Mouse (Mus musculus) intestine, postnatal 0 days (tissue): ENCODE results near the gene Calm2. TPM values are rescaled to one million over a fixed set of nuclear protein-coding genes. Genes with fewer than 3 reads are reported as not detected.
A peak's percentile ranks its signal among the peaks of the same experiment; 100 is the strongest.

Experiments
- ATAC-seq: fragments of 200-750 bp; cut with Nextera tagmentation; 2 replicates; pipeline ENCODE4 v1.8.0; 2017; ENCODE audit warnings: mild to moderate bottlenecking, moderate TSS enrichment, moderate library complexity
- H3K27ac ChIP-seq: fragments of 300-500 bp; sonication (generic); 2 replicates; pipeline ENCODE4 v1.5.1; 2014; ENCODE audit warnings: mild to moderate bottlenecking, low read depth, low read length, moderate library complexity
- H3K27me3 ChIP-seq: fragments of 300-500 bp; sonication (generic); replicated peaks from 2 replicates; pipeline ENCODE4 v1.6.1; 2014; ENCODE audit warnings: low read length, mixed read lengths; ENCODE audit not compliant: control insufficient read depth, insufficient read depth
- H3K36me3 ChIP-seq: fragments of 300-500 bp; sonication (generic); 2 replicates; pipeline ENCODE4 v1.6.1; 2014; ENCODE audit warnings: mild to moderate bottlenecking, moderate library complexity; ENCODE audit not compliant: control insufficient read depth, insufficient read depth
- H3K4me1 ChIP-seq: fragments of 300-500 bp; sonication (generic); replicated peaks from 2 replicates; pipeline ENCODE4 v1.6.1; 2014; ENCODE audit warnings: antibody characterized with exemption, low read length, mixed read lengths; ENCODE audit not compliant: control insufficient read depth, insufficient read depth
- H3K4me2 ChIP-seq: fragments of 300-500 bp; sonication (generic); replicated peaks from 2 replicates; pipeline ENCODE4 v1.6.1; 2014; ENCODE audit warnings: low read depth, mild to moderate bottlenecking, moderate library complexity
- H3K4me3 ChIP-seq: fragments of 300-500 bp; sonication (generic); 2 replicates; pipeline ENCODE4 v1.5.1; 2014; ENCODE audit warnings: low read depth, low read length
- H3K9ac ChIP-seq: fragments of 300-500 bp; sonication (generic); 2 replicates; pipeline ENCODE4 v1.6.1; 2014; ENCODE audit warnings: mild to moderate bottlenecking, low read depth, low read length
- H3K9me3 ChIP-seq: fragments of 300-500 bp; sonication (generic); 2 replicates; pipeline ENCODE4 v1.6.1; 2016; ENCODE audit warnings: mixed run types; ENCODE audit not compliant: control insufficient read depth
- CTCF ChIP-seq: sonication (generic); IDR thresholded peaks from 2 replicates; pipeline ENCODE4 v1.5.1; 2016; ENCODE audit warnings: low read depth, mild to moderate bottlenecking, control low read depth, antibody characterized with exemption, moderate library complexity
- WGBS: fragments of 180-500 bp; shearing (Covaris S2); extraction: QIAGEN DNeasy Blood & Tissue Kit; methylation state at CpG from one replicate; pipeline ENCODE4 v1.1.7; 2014; 5-methylcytosine and 5-hydroxymethylcytosine counted together
- polyA plus RNA-seq: library from polyadenylated mRNA; unstranded; fragments of >200 nt; fragmentation: Nextera tagmentation; extraction: Ambion mirVana; gene quantifications from 2 replicates; pipeline ENCODE4 v1.2.1, GENCODE M21; 2015

The Calm2 gene
- polyA plus RNA-seq, 1 experiment from 2014 or later, result 774 TPM

DNA sequence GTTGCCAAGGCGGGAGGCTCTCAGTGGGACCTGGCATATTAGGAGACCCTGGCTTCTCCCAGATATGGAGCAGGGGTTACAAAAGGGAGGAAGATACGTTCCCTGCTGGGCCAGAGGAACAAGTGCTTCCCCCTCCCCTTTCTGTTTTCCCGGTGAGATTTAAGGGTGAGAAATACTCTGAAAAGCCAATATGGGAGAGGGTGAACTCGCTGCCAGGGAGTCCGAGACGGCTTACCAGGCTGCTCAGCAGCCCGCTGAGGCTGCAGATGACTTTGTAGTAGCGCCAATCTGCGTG lies 26.7 kb upstream of the Calm2 start:
- no peaks in the 10 kb centered on the region for H3K9me3 ChIP-seq
- H3K4me2 ChIP-seq, result peak overlapping the region; percentile 70
- peak overlapping the region; percentile 26 for H3K4me3 ChIP-seq
- H3K36me3 ChIP-seq, result no peaks in the 10 kb centered on the region
- no peak overlapping the region for H3K27ac ChIP-seq
- 39% methylated on average over 9 of the region's 9 CpGs for WGBS
- ATAC-seq, result no peak
- peak overlapping the region; percentile 37; the same call in 1 of the 2 replicates for H3K9ac ChIP-seq
- TF ChIP-seq CTCF, result no peak
- H3K4me1 ChIP-seq, result peaks cover 16% of the 10 kb centered on the region
- H3K27me3 ChIP-seq, result no peaks in the 10 kb centered on the region

GRCm38 (mm10) chr17:87472879-87473278 lies 26.1 kb upstream of the Calm2 start:
- H3K27ac ChIP-seq, result no peak overlapping the region
- no peak for ATAC-seq
- peaks cover 16% of the 10 kb centered on the region for H3K4me1 ChIP-seq
- no peak overlapping the region for H3K4me3 ChIP-seq
- WGBS, result 55% methylated on average over 10 of the region's 10 CpGs
- no peaks in the 10 kb centered on the region for H3K36me3 ChIP-seq
- peak; percentile 15; the same call in 1 of the 2 replicates for TF ChIP-seq CTCF
- no peaks in the 10 kb centered on the region for H3K27me3 ChIP-seq
- no peak overlapping the region for H3K9ac ChIP-seq
- H3K9me3 ChIP-seq, result no peaks in the 10 kb centered on the region
- H3K4me2 ChIP-seq, result no peak overlapping the region

DNA sequence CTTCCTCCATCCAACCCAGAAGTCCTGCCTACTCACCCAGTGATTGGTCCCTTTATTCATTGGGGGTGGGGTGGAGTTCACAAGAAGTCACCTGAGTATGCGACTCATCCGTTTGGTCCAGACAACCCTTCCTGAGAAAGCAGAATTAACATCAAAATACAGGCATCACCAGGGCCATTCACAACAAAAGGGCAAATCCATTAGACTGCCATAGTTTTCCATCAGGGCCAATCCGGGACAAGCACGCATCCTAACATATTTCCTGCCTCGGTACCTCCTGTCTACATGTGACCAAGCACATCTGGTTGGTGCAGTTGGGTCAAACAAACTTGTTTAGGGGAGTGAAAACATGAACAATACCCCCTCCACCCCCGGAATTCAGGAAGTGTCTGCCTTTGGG lies 24.9 kb upstream of the Calm2 start:
- ATAC-seq, result no peak
- Histone ChIP-seq H3K4me3 (no peak overlapping the region), H3K9ac (no peak overlapping the region), H3K27me3 (no peaks in the 10 kb centered on the region), H3K4me2 (no peak overlapping the region), H3K9me3 (no peaks in the 10 kb centered on the region), H3K36me3 (no peaks in the 10 kb centered on the region), H3K4me1 (peaks cover 16% of the 10 kb centered on the region), H3K27ac (no peak overlapping the region)
- TF ChIP-seq CTCF, result no peak
- WGBS, result 81% methylated on average over 6 of the region's 6 CpGs

GRCm38 (mm10) chr17:87470797-87471196 lies 24.1 kb upstream of the Calm2 start:
- no peak overlapping the region for H3K4me3 ChIP-seq
- no peak for TF ChIP-seq CTCF
- H3K27ac ChIP-seq, result no peak overlapping the region
- no peak overlapping the region for H3K9ac ChIP-seq
- no peaks in the 10 kb centered on the region for H3K9me3 ChIP-seq
- ATAC-seq, result no peak
- H3K36me3 ChIP-seq, result no peaks in the 10 kb centered on the region
- H3K27me3 ChIP-seq, result no peaks in the 10 kb centered on the region
- H3K4me1 ChIP-seq, result peaks cover 16% of the 10 kb centered on the region
- 39% methylated on average over 8 of the region's 8 CpGs for WGBS
- no peak overlapping the region for H3K4me2 ChIP-seq

DNA sequence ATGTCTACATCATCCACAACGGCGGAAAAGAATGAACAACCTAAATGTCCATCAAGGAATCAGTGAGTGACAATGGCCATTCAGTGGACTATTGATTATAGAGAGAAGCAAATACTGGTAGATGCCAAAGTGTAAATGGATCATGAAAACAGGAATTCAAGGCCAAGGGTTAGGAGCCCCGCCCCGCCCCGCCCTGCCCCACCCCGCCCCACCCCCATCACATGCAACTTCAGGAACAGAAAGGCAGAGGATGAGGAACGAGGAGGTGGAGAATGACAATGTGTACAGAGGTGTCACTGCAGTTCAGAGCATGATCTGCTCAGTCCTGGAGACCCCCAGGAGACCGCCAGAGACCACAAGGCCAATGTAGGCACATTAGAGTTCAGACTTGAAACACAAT lies 23.5 kb upstream of the Calm2 start:
- no peak overlapping the region for H3K27ac ChIP-seq
- no peak overlapping the region for H3K4me2 ChIP-seq
- WGBS, result 45% methylated on average over 8 of the region's 8 CpGs
- no peak for TF ChIP-seq CTCF
- peaks cover 16% of the 10 kb centered on the region for H3K4me1 ChIP-seq
- ATAC-seq, result no peak
- no peaks in the 10 kb centered on the region for H3K9me3 ChIP-seq
- no peaks in the 10 kb centered on the region for H3K36me3 ChIP-seq
- H3K9ac ChIP-seq, result no peak overlapping the region
- H3K27me3 ChIP-seq, result no peaks in the 10 kb centered on the region
- H3K4me3 ChIP-seq, result no peak overlapping the region

GRCm38 (mm10) chr17:87469428-87469827 lies 22.7 kb upstream of the Calm2 start:
- no peaks in the 10 kb centered on the region for H3K36me3 ChIP-seq
- H3K9ac ChIP-seq, result no peak overlapping the region
- no peak overlapping the region for H3K4me3 ChIP-seq
- peaks cover 12% of the 10 kb centered on the region for H3K4me1 ChIP-seq
- no peak overlapping the region for H3K4me2 ChIP-seq
- no peak for ATAC-seq
- H3K27ac ChIP-seq, result no peak overlapping the region
- no peak for TF ChIP-seq CTCF
- WGBS, result 80% methylated on average over 8 of the region's 8 CpGs
- no peaks in the 10 kb centered on the region for H3K9me3 ChIP-seq
- no peaks in the 10 kb centered on the region for H3K27me3 ChIP-seq

GRCm38 (mm10) chr17:87468616-87469015 lies 21.9 kb upstream of the Calm2 start:
- 68% methylated on average over 5 of the region's 5 CpGs for WGBS

More at GRCm38 (mm10) chr17:87468616-87469015, 21.9 kb upstream of the Calm2 start:
- no peak overlapping the region for H3K27ac ChIP-seq
- H3K4me1 ChIP-seq, result peaks cover 3% of the 10 kb centered on the region; the same call in 1 of the 2 replicates
- no peak for TF ChIP-seq CTCF
- no peak overlapping the region for H3K4me2 ChIP-seq
- H3K36me3 ChIP-seq, result no peaks in the 10 kb centered on the region
- no peaks in the 10 kb centered on the region for H3K9me3 ChIP-seq
- no peak for ATAC-seq
- H3K9ac ChIP-seq, result no peak overlapping the region
- H3K27me3 ChIP-seq, result no peaks in the 10 kb centered on the region
- H3K4me3 ChIP-seq, result no peak overlapping the region
